Mouse (Mus musculus): ENCODE data around the gene Rgn. TPM values are rescaled to one million over a fixed set of nuclear protein-coding genes. Genes with fewer than 3 reads are reported as not detected.

Rgn gene
- polyA plus RNA-seq, 2 experiments: 0.20 to 0.26 TPM

DNA sequence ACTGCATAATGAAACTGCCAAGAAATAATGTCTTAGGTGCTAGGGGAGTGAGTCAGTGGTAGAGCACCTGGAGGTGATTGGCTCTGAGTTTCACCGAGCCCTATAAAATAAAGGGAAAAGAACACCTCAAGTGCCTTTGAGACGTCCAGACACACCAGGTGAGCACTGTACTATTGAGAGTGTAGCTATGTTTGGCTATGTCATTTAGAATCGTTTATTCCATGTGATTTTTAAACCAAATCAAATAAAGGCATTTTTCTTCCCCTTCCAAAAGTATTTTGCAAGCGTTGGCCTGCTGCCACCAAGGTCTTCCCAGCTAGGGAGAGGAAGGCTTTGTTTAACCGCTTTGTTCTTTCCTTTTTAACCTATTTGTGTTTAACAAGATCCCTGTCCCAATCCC lies 2.0 kb upstream of the Rgn start:
- no peak for TF ChIP-seq POLR2A (IDR thresholded peaks at IDR 0.05; ENCODE audit: borderline replicate concordance, extremely low read depth, insufficient read depth, insufficient read length)
- ATAC-seq (ENCODE audit: low FRiP score, low read depth) (peak; percentile 80), DNase-seq (ENCODE audit: low spot score) (peak; percentile 6)
- Histone ChIP-seq H3K9me3 (ENCODE audit: control insufficient read depth, low read length) (no peaks in the 10 kb centered on the region), H3K4me3 (replicated peaks; ENCODE audit: low read length) (peak overlapping the region; percentile 28), H3K4me1 (ENCODE audit: control insufficient read depth, insufficient read depth, low read length) (no peaks in the 10 kb centered on the region), H3K9ac (ENCODE audit: low read depth, low read length, severe bottlenecking) (no peak overlapping the region), H3K4me2 (replicated peaks; ENCODE audit: low read depth, low read length, severe bottlenecking) (peak overlapping the region; percentile 58), H3K36me3 (ENCODE audit: control insufficient read depth, insufficient read depth, low read length) (no peaks in the 10 kb centered on the region), H3K27ac (replicated peaks; ENCODE audit: low read depth, low read length) (no peak overlapping the region), H3K27me3 (ENCODE audit: control insufficient read depth, insufficient read depth, low read length) (no peaks in the 10 kb centered on the region)
- 30% methylated on average over 5 of the region's 5 CpGs for WGBS

GRCm38 (mm10) chrX:20548011-20548879 lies 1.3 kb upstream of the Rgn start:
- Histone ChIP-seq H3K27ac (replicated peaks; ENCODE audit: low read depth, low read length) (0 out of 2 replicates have a peak overlapping the region, but pooled peaks have one; percentile 38), H3K4me1 (ENCODE audit: control insufficient read depth, insufficient read depth, low read length) (no peaks in the 10 kb centered on the region), H3K9ac (ENCODE audit: low read depth, low read length, severe bottlenecking) (peak overlapping the region; percentile 47), H3K9me3 (ENCODE audit: control insufficient read depth, low read length) (no peaks in the 10 kb centered on the region), H3K27me3 (ENCODE audit: control insufficient read depth, insufficient read depth, low read length) (no peaks in the 10 kb centered on the region), H3K4me3 (replicated peaks; ENCODE audit: low read length) (peak overlapping the region; percentile 28), H3K36me3 (ENCODE audit: control insufficient read depth, insufficient read depth, low read length) (no peaks in the 10 kb centered on the region), H3K4me2 (replicated peaks; ENCODE audit: low read depth, low read length, severe bottlenecking) (peak overlapping the region; percentile 58)
- no peak for TF ChIP-seq POLR2A (IDR thresholded peaks at IDR 0.05; ENCODE audit: borderline replicate concordance, extremely low read depth, insufficient read depth, insufficient read length)
- no peak for DNase-seq (ENCODE audit: low spot score)
- no peak for ATAC-seq (ENCODE audit: low FRiP score, low read depth)
- WGBS: 15% methylated on average over 22 of the region's 24 CpGs

GRCm38 (mm10) chrX:20548880-20549440 lies 627 bp upstream of the Rgn start:
- no peak overlapping the region for H3K4me2 ChIP-seq (replicated peaks; ENCODE audit: low read depth, low read length, severe bottlenecking)
- no peaks in the 10 kb centered on the region for H3K36me3 ChIP-seq (ENCODE audit: control insufficient read depth, insufficient read depth, low read length)
- no peaks in the 10 kb centered on the region for H3K4me1 ChIP-seq (ENCODE audit: control insufficient read depth, insufficient read depth, low read length)
- no peaks in the 10 kb centered on the region for H3K9me3 ChIP-seq (ENCODE audit: control insufficient read depth, low read length)
- H3K27ac ChIP-seq (replicated peaks; ENCODE audit: low read depth, low read length): no peak overlapping the region
- WGBS: 47% methylated on average over 1 of the region's 1 CpGs
- H3K27me3 ChIP-seq (ENCODE audit: control insufficient read depth, insufficient read depth, low read length): no peaks in the 10 kb centered on the region
- no peak for ATAC-seq (ENCODE audit: low FRiP score, low read depth)
- no peak for TF ChIP-seq POLR2A (IDR thresholded peaks at IDR 0.05; ENCODE audit: borderline replicate concordance, extremely low read depth, insufficient read depth, insufficient read length)
- no peak overlapping the region for H3K9ac ChIP-seq (ENCODE audit: low read depth, low read length, severe bottlenecking)
- H3K4me3 ChIP-seq (replicated peaks; ENCODE audit: low read length): no peak overlapping the region
- DNase-seq (ENCODE audit: low spot score): no peak

DNA sequence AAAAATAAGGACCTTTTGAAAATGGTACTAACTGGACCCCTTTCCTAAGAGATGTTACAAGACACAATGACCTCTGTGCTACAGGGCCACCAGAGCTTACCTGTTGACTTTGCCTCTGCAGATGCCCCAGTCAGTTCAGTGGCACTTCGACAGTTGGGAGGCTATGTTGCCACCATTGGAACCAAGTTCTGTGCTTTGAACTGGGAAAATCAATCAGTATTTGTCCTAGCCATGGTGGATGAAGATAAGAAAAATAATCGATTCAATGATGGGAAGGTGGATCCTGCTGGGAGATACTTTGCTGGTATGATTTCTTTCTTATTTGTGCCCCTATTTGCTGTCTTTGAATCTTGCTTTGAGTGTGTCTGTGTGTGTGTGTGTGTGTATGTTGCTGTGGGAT lies 2.6 kb downstream of the Rgn start:
- Histone ChIP-seq H3K27ac (replicated peaks; ENCODE audit: low read depth, low read length) (no peak overlapping the region), H3K36me3 (ENCODE audit: control insufficient read depth, insufficient read depth, low read length) (no peaks in the 10 kb centered on the region), H3K4me3 (replicated peaks; ENCODE audit: low read length) (no peak overlapping the region), H3K27me3 (ENCODE audit: control insufficient read depth, insufficient read depth, low read length) (no peaks in the 10 kb centered on the region), H3K9ac (ENCODE audit: low read depth, low read length, severe bottlenecking) (no peak overlapping the region), H3K4me2 (replicated peaks; ENCODE audit: low read depth, low read length, severe bottlenecking) (no peak overlapping the region), H3K9me3 (ENCODE audit: control insufficient read depth, low read length) (no peaks in the 10 kb centered on the region), H3K4me1 (ENCODE audit: control insufficient read depth, insufficient read depth, low read length) (no peaks in the 10 kb centered on the region)
- DNase-seq (ENCODE audit: low spot score): no peak
- no peak for TF ChIP-seq POLR2A (IDR thresholded peaks at IDR 0.05; ENCODE audit: borderline replicate concordance, extremely low read depth, insufficient read depth, insufficient read length)
- WGBS: 82% methylated on average over 2 of the region's 2 CpGs
- no peak for ATAC-seq (ENCODE audit: low FRiP score, low read depth)

DNA sequence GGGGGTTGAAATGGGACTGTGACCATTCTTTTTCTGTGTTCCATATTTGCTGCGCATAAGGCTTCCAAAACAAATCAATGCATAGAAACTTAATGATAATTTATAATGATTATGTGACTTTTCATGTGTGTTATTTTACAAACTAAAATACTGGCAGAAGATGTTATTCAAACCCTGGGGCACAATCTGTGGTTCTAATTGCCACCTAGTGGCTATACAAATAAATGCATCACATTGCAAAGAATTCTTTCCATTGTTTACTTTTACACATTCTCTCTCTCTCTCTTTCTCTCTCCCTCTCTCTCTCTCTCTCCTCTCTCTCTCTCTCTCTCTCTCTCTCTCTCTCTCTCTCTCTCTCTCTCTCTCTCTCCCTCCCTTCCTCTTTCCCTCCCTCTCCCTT lies 12.3 kb downstream of the Rgn start:
- ATAC-seq (ENCODE audit: low FRiP score, low read depth) (no peak), DNase-seq (ENCODE audit: low spot score) (peak; percentile 11)
- WGBS: 37% methylated on average over 1 of the region's 1 CpGs

More for the DNA sequence above, 12.3 kb downstream of the Rgn start:
- Histone ChIP-seq H3K36me3 (ENCODE audit: control insufficient read depth, insufficient read depth, low read length) (no peaks in the 10 kb centered on the region), H3K4me3 (replicated peaks; ENCODE audit: low read length) (no peak overlapping the region), H3K4me2 (replicated peaks; ENCODE audit: low read depth, low read length, severe bottlenecking) (no peak overlapping the region), H3K27ac (replicated peaks; ENCODE audit: low read depth, low read length) (no peak overlapping the region), H3K9ac (ENCODE audit: low read depth, low read length, severe bottlenecking) (no peak overlapping the region), H3K9me3 (ENCODE audit: control insufficient read depth, low read length) (no peaks in the 10 kb centered on the region), H3K27me3 (ENCODE audit: control insufficient read depth, insufficient read depth, low read length) (no peaks in the 10 kb centered on the region), H3K4me1 (ENCODE audit: control insufficient read depth, insufficient read depth, low read length) (no peaks in the 10 kb centered on the region)
- TF ChIP-seq POLR2A (IDR thresholded peaks at IDR 0.05; ENCODE audit: borderline replicate concordance, extremely low read depth, insufficient read depth, insufficient read length): no peak
